Mouse (Mus musculus): Measurements from ENCODE around the gene Coq2. TPM values are rescaled to one million over a fixed set of nuclear protein-coding genes. Genes with fewer than 3 reads are reported as not detected.

Gene Coq2
- polyA plus RNA-seq, 1 experiment from 2014 or later, result 86.4 TPM

DNA sequence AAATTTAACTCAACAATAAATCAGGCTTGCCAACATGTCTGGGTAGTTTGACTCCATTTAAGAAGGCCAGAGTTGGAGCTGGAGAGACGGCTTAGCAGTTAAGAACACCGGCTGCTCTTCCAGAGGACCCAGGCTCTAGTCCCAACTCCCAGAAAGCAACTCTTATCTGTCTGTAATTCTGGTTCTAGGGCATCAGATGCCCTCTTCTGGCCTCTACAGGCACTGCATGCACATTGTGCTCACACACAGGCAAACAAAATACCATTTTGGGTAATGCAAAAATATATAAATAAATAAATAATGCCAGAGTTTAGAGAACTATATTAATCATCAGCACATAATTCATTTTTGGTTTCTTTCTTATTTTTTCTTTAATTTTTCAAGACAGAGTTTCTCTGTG is 29.3 kb upstream of the Coq2 start:
- H3K27me3 ChIP-seq (ENCODE audit: control insufficient read depth, insufficient read depth, low read length), result no peaks in the 10 kb centered on the region
- WGBS, result 86% methylated on average over 2 of the region's 2 CpGs
- ATAC-seq (ENCODE audit: insufficient number of reproducible peaks, insufficient read depth, low FRiP score, low read depth), result no peak
- no peaks in the 10 kb centered on the region for H3K36me3 ChIP-seq (ENCODE audit: control insufficient read depth, insufficient read depth, low read length)
- no peak overlapping the region for H3K4me3 ChIP-seq (ENCODE audit: control insufficient read depth in 1 of 2, insufficient read depth in 1 of 2, low read depth in 1 of 2, low read length in 2 of 2)
- no peaks in the 10 kb centered on the region for H3K9me3 ChIP-seq (ENCODE audit: control insufficient read depth, low read length)
- no peak overlapping the region for H3K9ac ChIP-seq (ENCODE audit: low read length)
- H3K4me1 ChIP-seq (ENCODE audit: control insufficient read depth in 2 of 2, insufficient read depth in 2 of 2, low read length in 2 of 2), result no peaks in the 10 kb centered on the region
- no peak overlapping the region for H3K27ac ChIP-seq (replicated peaks in 1 of 2; ENCODE audit: control insufficient read depth in 1 of 2, insufficient read depth in 1 of 2, low read depth in 2 of 2, low read length in 2 of 2)
- no peak overlapping the region for H3K4me2 ChIP-seq (ENCODE audit: low read length)

- no peak overlapping the region for H3K4me3 ChIP-seq (ENCODE audit: control insufficient read depth in 1 of 2, insufficient read depth in 1 of 2, low read depth in 1 of 2, low read length in 2 of 2)
- no peak overlapping the region for H3K27ac ChIP-seq (replicated peaks in 1 of 2; ENCODE audit: control insufficient read depth in 1 of 2, insufficient read depth in 1 of 2, low read depth in 2 of 2, low read length in 2 of 2)
- no peak overlapping the region for H3K9ac ChIP-seq (ENCODE audit: low read length)
- H3K36me3 ChIP-seq (ENCODE audit: control insufficient read depth, insufficient read depth, low read length), result no peaks in the 10 kb centered on the region
- no peak overlapping the region for H3K4me2 ChIP-seq (ENCODE audit: low read length)
- no peaks in the 10 kb centered on the region for H3K27me3 ChIP-seq (ENCODE audit: control insufficient read depth, insufficient read depth, low read length)
- H3K9me3 ChIP-seq (ENCODE audit: control insufficient read depth, low read length), result no peaks in the 10 kb centered on the region
- 84% methylated on average over 3 of the region's 3 CpGs for whole genome bisulfite sequencing
- no peak for ATAC-seq (ENCODE audit: insufficient number of reproducible peaks, insufficient read depth, low FRiP score, low read depth)
- no peaks in the 10 kb centered on the region for H3K4me1 ChIP-seq (ENCODE audit: control insufficient read depth in 2 of 2, insufficient read depth in 2 of 2, low read length in 2 of 2)
Measured at GRCm38 (mm10) chr5:100702325-100702724, 27.4 kb upstream of the Coq2 start.

DNA sequence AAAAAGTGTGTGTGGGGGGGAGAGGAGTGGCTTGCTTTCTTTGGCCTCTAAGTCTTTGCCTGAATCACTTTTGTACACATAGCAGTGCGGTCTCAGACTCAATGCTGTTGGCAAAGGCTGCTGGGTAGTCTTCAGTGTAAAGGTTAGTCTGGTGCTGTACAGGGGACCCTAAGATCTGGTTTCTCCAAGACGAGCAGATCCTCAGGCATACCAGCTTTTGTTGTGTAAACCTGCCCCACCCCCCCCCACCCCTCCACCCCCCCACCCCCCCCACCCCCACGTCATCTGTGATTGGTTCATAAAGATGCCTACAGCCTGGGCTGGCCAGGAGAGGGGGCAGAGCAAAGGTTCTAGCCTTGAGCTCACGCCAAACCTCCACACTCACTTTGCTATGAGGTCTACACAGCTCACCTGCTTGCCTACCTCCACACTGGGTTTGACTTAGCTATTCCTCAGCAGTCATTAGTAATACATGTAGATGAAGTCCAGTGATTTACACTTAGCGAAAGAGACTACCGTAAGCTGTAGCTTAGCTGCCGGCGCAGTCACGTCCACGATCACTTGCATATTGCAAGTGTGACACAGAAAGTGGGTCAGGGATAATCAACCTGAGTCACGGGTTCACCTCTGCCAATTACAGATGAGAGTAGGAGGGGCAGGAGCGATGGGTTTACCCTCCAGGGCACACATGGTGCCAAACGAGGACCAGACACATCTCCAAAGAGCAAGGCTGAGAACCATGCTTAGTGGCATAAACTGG is 26.1 kb upstream of the Coq2 start:
- Histone ChIP-seq H3K4me1 (ENCODE audit: control insufficient read depth in 2 of 2, insufficient read depth in 2 of 2, low read length in 2 of 2) (no peaks in the 10 kb centered on the region), H3K36me3 (ENCODE audit: control insufficient read depth, insufficient read depth, low read length) (no peaks in the 10 kb centered on the region), H3K9me3 (ENCODE audit: control insufficient read depth, low read length) (no peaks in the 10 kb centered on the region), H3K27ac (replicated peaks in 1 of 2; ENCODE audit: control insufficient read depth in 1 of 2, insufficient read depth in 1 of 2, low read depth in 2 of 2, low read length in 2 of 2) (no peak overlapping the region), H3K4me3 (ENCODE audit: control insufficient read depth in 1 of 2, insufficient read depth in 1 of 2, low read depth in 1 of 2, low read length in 2 of 2) (no peak overlapping the region), H3K27me3 (ENCODE audit: control insufficient read depth, insufficient read depth, low read length) (no peaks in the 10 kb centered on the region), H3K4me2 (ENCODE audit: low read length) (no peak overlapping the region), H3K9ac (ENCODE audit: low read length) (no peak overlapping the region)
- ATAC-seq (ENCODE audit: insufficient number of reproducible peaks, insufficient read depth, low FRiP score, low read depth), result no peak
- WGBS, result 79% methylated on average over 13 of the region's 13 CpGs

- Histone ChIP-seq H3K27ac (replicated peaks in 1 of 2; ENCODE audit: control insufficient read depth in 1 of 2, insufficient read depth in 1 of 2, low read depth in 2 of 2, low read length in 2 of 2) (no peak overlapping the region), H3K9me3 (ENCODE audit: control insufficient read depth, low read length) (no peaks in the 10 kb centered on the region), H3K4me1 (ENCODE audit: control insufficient read depth in 2 of 2, insufficient read depth in 2 of 2, low read length in 2 of 2) (no peaks in the 10 kb centered on the region), H3K36me3 (ENCODE audit: control insufficient read depth, insufficient read depth, low read length) (no peaks in the 10 kb centered on the region), H3K4me2 (ENCODE audit: low read length) (no peak overlapping the region), H3K4me3 (ENCODE audit: control insufficient read depth in 1 of 2, insufficient read depth in 1 of 2, low read depth in 1 of 2, low read length in 2 of 2) (no peak overlapping the region), H3K9ac (ENCODE audit: low read length) (no peak overlapping the region), H3K27me3 (ENCODE audit: control insufficient read depth, insufficient read depth, low read length) (no peaks in the 10 kb centered on the region)
- 14% methylated on average over 2 of the region's 2 CpGs for WGBS
- ATAC-seq (ENCODE audit: insufficient number of reproducible peaks, insufficient read depth, low FRiP score, low read depth), result no peak
Measured at GRCm38 (mm10) chr5:100697886-100698285, 22.9 kb upstream of the Coq2 start.

DNA sequence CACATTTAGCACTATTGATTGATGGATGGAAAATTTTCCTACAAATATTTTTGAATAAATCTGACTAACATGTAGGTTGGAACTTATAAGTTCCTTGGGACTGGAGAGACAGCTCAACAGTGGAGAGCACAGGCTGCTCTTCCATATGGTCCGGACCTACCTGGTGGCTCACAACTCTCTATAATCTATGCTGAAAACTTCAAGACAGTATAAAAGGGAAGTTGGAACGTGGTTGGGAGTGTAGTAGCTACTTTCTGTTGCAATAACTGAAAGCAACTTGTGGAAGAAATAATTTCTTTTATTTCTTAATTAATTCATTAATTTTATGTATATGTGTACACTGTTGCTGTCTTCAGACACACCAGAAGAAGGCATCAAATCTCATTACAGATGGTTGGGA is 22.5 kb upstream of the Coq2 start:
- Histone ChIP-seq H3K4me1 (ENCODE audit: control insufficient read depth in 2 of 2, insufficient read depth in 2 of 2, low read length in 2 of 2) (no peaks in the 10 kb centered on the region), H3K36me3 (ENCODE audit: control insufficient read depth, insufficient read depth, low read length) (no peaks in the 10 kb centered on the region), H3K27ac (replicated peaks in 1 of 2; ENCODE audit: control insufficient read depth in 1 of 2, insufficient read depth in 1 of 2, low read depth in 2 of 2, low read length in 2 of 2) (no peak overlapping the region), H3K27me3 (ENCODE audit: control insufficient read depth, insufficient read depth, low read length) (no peaks in the 10 kb centered on the region), H3K4me3 (ENCODE audit: control insufficient read depth in 1 of 2, insufficient read depth in 1 of 2, low read depth in 1 of 2, low read length in 2 of 2) (no peak overlapping the region), H3K9ac (ENCODE audit: low read length) (no peak overlapping the region), H3K9me3 (ENCODE audit: control insufficient read depth, low read length) (no peaks in the 10 kb centered on the region), H3K4me2 (ENCODE audit: low read length) (no peak overlapping the region)
- WGBS, result 71% methylated on average over 2 of the region's 2 CpGs
- no peak for ATAC-seq (ENCODE audit: insufficient number of reproducible peaks, insufficient read depth, low FRiP score, low read depth)

GRCm38 (mm10) chr5:100685631-100686030 is 10.7 kb upstream of the Coq2 start:
- Histone ChIP-seq H3K27me3 (ENCODE audit: control insufficient read depth, insufficient read depth, low read length) (no peaks in the 10 kb centered on the region), H3K9me3 (ENCODE audit: control insufficient read depth, low read length) (no peaks in the 10 kb centered on the region), H3K27ac (replicated peaks in 1 of 2; ENCODE audit: control insufficient read depth in 1 of 2, insufficient read depth in 1 of 2, low read depth in 2 of 2, low read length in 2 of 2) (no peak overlapping the region), H3K4me3 (ENCODE audit: control insufficient read depth in 1 of 2, insufficient read depth in 1 of 2, low read depth in 1 of 2, low read length in 2 of 2) (no peak overlapping the region), H3K4me2 (ENCODE audit: low read length) (no peak overlapping the region), H3K9ac (ENCODE audit: low read length) (no peak overlapping the region), H3K4me1 (ENCODE audit: control insufficient read depth in 2 of 2, insufficient read depth in 2 of 2, low read length in 2 of 2) (no peaks in the 10 kb centered on the region), H3K36me3 (ENCODE audit: control insufficient read depth, insufficient read depth, low read length) (no peaks in the 10 kb centered on the region)
- whole genome bisulfite sequencing, result 68% methylated on average over 4 of the region's 4 CpGs
- ATAC-seq (ENCODE audit: insufficient number of reproducible peaks, insufficient read depth, low FRiP score, low read depth), result no peak

- H3K9me3 ChIP-seq (ENCODE audit: control insufficient read depth, low read length), result no peaks in the 10 kb centered on the region
- H3K27me3 ChIP-seq (ENCODE audit: control insufficient read depth, insufficient read depth, low read length), result no peaks in the 10 kb centered on the region; the same call in 1 of the 2 replicates
- no peak overlapping the region for H3K4me2 ChIP-seq (ENCODE audit: low read length)
- no peak overlapping the region for H3K27ac ChIP-seq (replicated peaks in 1 of 2; ENCODE audit: control insufficient read depth in 1 of 2, insufficient read depth in 1 of 2, low read depth in 2 of 2, low read length in 2 of 2)
- H3K4me1 ChIP-seq (ENCODE audit: control insufficient read depth in 2 of 2, insufficient read depth in 2 of 2, low read length in 2 of 2), result no peaks in the 10 kb centered on the region
- no peak overlapping the region for H3K4me3 ChIP-seq (ENCODE audit: control insufficient read depth in 1 of 2, insufficient read depth in 1 of 2, low read depth in 1 of 2, low read length in 2 of 2)
- 76% methylated on average over 6 of the region's 6 CpGs for WGBS
- no peak for ATAC-seq (ENCODE audit: insufficient number of reproducible peaks, insufficient read depth, low FRiP score, low read depth)
- H3K36me3 ChIP-seq (ENCODE audit: control insufficient read depth, insufficient read depth, low read length), result no peaks in the 10 kb centered on the region
- no peak overlapping the region for H3K9ac ChIP-seq (ENCODE audit: low read length)
Measured at GRCm38 (mm10) chr5:100680542-100680933, 5.6 kb upstream of the Coq2 start.
